Mouse (Mus musculus) left cerebral cortex, postnatal 4 days (tissue): ENCODE data around the gene Bicral. TPM values are rescaled to one million over a fixed set of nuclear protein-coding genes. Genes with fewer than 3 reads are reported as not detected.

ENCODE experiments used
- DNase-seq: peaks from one replicate; pipeline ENCODE4 v3.0.0-alpha.2; 2022
- intact Hi-C: fragments of 180-260 bp; cut with DNase I; formaldehyde crosslinking; loops from one replicate; pipeline ENCODE4 v1.15.1; 2025
- total RNA-seq, 2 experiments: library from RNA; stranded (reverse); gene quantifications; 2 replicates each; pipeline ENCODE4 v1.2.3; 2021

Gene Bicral
- total RNA-seq, 2 experiments from 2014 or later = 42.2 to 45.3 TPM

- intact Hi-C loops = no loop called here
- no peak for DNase-seq
Measured at GRCm38 (mm10) chr17:46845262-46845661, 13.0 kb downstream of the Bicral start.

DNA sequence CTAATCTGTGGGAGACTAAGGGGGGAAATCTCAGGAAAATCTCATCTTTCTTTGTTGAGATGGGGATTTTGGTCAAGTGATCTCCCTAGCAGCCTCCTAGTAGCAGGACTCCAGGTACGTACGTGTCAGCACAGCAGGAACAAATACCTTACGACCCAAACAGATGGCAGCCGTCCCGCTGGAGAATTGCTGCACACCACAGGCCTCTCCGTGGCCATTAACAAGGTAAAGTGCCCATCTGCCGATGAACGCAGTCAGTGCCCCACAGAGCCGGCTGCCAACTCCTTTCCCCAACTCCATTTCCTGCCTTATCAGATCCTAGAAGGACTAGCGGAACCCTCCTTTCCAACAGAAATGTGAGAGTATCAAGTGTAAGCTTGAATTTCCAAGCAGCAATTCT is 13.5 kb downstream of the Bicral start:
- intact Hi-C loops = no loop called here
- peak; percentile 27 for DNase-seq

GRCm38 (mm10) chr17:46843716-46844115 is 14.6 kb downstream of the Bicral start:
- no peak for DNase-seq
- intact Hi-C loops = no loop called here

DNA sequence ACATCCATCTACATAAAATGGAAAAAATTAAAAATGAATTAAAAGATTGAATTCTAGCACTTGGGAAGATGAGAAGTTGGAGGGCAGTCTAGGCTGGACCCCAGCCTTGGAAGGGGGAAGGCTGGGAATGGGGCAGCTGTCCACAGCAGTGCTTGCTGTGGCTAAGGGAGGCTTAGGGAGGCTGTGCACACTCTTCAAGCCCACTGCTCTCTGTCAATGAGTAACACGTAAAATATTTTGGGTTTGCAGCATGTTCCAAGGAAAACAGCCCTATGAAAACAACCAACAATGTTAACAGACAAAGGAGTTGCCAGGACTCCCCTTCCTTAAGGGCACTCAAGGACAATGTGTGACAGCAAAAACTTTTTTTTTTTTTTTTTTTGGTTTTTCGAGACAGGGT is 15.3 kb downstream of the Bicral start:
- intact Hi-C loops = no loop called here

DNA sequence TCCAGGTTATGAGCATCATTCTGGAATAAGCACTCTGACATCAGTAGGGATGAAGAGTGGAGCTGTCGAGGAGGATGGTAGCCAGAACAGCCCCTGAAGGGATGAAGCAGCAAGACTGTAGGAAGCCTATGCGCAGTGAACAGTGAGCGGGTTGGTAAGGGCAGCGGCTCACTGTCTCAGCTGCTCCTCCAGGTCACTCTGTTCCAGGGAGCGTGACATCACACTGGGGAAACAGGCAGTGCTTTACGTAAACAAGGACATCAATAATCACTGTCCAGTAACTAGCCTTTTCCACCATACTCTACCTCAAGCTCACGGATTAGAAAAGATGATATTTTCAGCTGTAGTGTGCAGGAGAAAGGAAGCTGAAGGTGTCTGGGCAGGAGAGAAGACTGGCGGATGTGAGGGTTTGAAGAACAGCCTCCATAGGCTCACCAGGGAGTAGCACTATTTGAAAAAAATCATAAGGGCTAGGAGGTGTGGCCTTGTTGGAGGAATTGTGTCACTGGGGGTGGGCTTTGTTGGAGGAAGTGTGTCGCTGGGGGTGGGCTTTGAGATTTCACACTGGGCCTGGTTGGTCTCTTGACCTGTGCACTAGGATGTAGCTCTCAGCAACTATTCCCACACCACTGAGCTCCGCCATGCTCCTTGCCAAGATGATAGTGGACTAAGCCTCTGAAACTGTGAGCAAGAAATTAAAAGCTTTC is 17.8 kb downstream of the Bicral start:
- intact Hi-C loops = no loop called here
- DNase-seq = no peak

More for the DNA sequence above, 15.3 kb downstream of the Bicral start:
- no peak for DNase-seq

DNA sequence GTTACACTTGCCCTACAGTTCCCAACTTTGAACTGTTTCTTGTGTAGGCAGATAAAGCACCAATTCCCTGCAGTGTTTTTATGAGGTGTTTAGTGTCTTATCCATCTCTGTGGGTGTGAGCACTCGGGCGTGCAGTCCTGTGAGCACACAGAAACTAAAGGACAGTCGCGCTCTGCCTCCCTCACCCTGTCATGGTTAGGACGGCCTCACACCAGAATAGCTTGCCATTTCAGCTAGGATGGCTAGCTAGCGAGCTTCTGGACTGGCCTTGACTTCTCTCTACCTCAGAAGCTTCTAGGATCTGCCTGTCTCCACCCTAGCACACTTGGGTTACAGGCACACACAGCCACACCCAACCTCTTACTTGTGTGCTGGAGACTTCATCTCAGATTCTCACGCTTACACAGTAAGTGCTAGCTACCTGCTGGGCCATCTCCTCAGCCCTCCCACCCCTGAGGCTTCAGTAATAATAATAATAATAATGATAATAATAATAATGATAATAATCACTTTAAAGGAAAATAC is 19.8 kb downstream of the Bicral start:
- intact Hi-C loops = no loop called here
- no peak for DNase-seq

GRCm38 (mm10) chr17:46837897-46838296 is 20.4 kb downstream of the Bicral start:
- intact Hi-C loops = no loop called here
- no peak for DNase-seq

GRCm38 (mm10) chr17:46835093-46835715 is 23.1 kb downstream of the Bicral start:
- intact Hi-C loops = no loop called here
- no peak for DNase-seq

DNA sequence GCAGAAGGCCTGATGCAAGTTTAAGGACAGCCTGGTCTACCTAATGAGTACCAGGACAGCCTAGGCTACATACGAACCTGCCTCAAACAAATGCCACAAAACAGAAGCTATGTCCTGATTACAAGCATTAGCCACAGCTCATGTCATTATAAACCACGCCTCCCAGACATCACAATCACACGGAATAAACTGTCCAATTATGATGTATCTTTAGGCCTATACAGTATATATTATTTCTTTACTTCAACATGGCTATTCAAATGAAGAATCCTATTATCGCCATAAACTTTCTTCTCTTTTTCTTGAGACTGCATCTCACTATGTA is 25.3 kb downstream of the Bicral start:
- intact Hi-C loops = no loop called here

DNA sequence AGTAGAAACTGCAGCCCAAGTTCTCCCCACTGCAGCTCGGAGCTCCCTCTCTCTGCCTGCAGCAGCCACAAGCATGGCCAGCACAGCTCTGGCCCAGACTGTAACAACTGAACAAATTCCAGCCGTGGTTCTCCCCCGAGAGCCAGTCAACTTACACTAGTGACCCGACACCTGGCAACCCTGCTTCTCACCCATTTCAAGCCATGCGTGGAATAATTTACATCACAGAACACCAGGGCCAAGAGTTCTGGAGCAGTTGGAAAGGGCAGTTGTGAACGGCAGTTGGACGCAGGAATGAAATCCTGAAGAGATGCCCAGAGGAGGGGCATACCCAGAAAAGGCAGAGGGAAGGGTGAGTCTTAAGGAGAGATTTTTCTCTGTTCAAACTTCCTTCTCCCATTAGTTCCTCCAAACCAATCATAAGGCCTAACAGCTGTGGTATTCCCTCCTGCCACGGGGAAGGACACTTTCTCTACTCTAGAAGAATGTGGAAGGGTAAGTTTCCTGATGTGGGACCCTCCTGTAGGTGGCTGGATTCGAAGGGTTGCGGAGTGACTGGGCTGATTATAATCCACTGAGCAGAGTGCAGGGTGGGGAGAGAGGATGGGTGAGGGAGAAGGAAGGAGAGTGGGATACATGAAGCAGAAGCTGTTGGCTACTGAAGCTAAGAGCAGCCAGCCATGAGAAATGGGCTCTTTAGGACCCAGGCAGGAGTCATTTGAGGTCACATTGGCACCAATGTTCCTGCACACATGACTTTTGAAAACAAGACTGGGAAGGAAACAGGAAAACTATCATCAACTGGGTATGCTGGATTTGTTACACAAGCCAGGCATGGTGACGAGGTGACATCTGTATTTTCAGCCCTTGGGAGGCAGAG is 25.9 kb downstream of the Bicral start:
- intact Hi-C loops = no loop called here
- DNase-seq = no peak

More for the DNA sequence above, 25.3 kb downstream of the Bicral start:
- DNase-seq = no peak

GRCm38 (mm10) chr17:46829856-46830535 is 28.3 kb downstream of the Bicral start:
- DNase-seq = no peak
- intact Hi-C loops = no loop called here

DNA sequence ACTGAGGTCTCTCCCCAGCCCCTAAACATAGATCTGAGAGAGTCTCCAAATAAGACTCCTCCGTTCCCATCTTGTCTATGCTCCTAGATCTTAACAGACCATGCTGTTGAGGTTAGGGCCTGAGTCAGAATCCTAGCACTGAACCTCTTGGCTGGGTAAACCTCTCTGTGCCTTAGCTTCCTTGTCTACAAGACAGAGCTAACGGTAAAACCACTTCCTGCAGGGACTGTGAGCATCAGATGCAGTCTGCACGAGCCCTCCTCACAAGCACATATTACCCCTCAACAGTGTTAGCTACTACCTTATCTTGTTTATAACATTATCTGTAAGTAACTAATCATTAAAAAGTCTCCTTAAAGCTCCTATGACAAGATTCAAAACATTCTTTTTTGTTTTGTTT is 29.3 kb downstream of the Bicral start:
- intact Hi-C loops = no loop called here
- no peak for DNase-seq

GRCm38 (mm10) chr17:46823091-46823490 is 35.2 kb downstream of the Bicral start:
- DNase-seq = no peak
- intact Hi-C loops = no loop called here

GRCm38 (mm10) chr17:46820628-46821027 is 37.7 kb downstream of the Bicral start:
- intact Hi-C loops = no loop called here
- no peak for DNase-seq

DNA sequence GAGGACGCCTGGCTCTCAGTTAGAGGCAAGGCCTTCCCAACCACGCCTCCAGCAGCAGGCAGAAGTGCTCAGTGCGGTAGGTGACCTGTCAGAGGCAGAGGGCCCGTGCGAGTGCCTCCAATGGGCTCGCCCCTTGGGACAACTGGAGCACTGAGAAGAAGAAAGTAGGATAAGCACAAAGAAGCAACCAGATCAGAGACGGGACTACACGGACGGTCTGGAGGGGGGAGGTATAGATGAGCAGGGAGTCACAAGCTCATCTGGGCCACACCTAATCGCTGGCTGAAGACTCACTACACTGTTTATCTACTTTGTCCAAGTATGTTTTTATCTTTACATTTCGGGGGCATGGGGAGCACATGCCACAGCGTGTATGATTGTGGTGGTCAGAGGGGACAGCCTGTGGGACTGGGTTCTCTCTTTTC is 40.5 kb downstream of the Bicral start:
- no peak for DNase-seq
- intact Hi-C loops = no loop called here

- intact Hi-C loops = no loop called here
Measured at GRCm38 (mm10) chr17:46816306-46816705, 42.0 kb downstream of the Bicral start.

GRCm38 (mm10) chr17:46814497-46814896 is 43.8 kb downstream of the Bicral start:
- intact Hi-C loops = no loop called here
- no peak for DNase-seq

More at GRCm38 (mm10) chr17:46816306-46816705, 42.0 kb downstream of the Bicral start:
- DNase-seq = no peak

- no peak for DNase-seq
- intact Hi-C loops = no loop called here
Measured at GRCm38 (mm10) chr17:46813637-46814036, 44.6 kb downstream of the Bicral start.

DNA sequence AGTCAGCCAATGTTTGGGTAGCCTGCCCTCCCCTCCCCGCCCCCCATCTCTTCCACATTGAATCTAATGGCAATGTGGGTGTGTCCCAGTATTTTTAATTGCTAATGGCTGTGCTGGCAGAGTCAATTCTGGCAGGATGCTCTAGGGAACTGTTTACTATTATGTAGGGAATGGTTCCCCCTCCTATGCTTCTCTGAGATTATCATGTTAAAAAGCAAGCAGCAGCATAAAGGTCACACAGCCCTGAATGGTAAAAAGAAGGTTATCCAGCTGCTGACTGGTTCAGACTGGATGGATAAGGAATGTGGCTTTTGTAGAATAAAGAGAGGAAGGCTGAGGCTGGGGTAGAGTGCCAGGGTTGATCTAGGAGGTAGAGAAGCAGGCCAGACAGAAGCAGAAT is 45.8 kb downstream of the Bicral start:
- no peak for DNase-seq
- intact Hi-C loops = no loop called here

DNA sequence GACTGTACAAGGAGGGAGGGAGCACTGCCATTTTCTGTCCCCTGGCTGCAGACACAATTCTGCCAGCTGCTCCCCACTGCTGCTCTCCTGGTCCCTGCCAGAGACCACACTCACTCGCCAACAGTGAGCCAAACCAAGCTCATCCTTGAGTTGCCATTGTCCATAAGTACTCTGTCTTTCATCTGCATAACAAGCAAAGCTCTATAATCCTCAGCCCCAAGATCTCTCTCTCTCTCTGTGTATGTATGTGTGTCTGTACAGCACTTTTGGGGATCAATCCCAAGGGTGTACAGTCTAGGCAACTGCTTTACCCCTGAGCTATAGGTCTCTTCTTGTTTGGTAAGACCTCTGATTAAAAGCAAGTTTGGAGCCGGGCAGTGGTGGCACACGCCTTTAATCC is 47.6 kb downstream of the Bicral start:
- intact Hi-C loops = no loop called here
- no peak for DNase-seq
